Mouse (Mus musculus): ENCODE data around the gene Gnb1. TPM values are rescaled to one million over a fixed set of nuclear protein-coding genes. Genes with fewer than 3 reads are reported as not detected.

Gene Gnb1
- total RNA-seq, 1 experiment from 2014 or later, result 389 TPM

DNA sequence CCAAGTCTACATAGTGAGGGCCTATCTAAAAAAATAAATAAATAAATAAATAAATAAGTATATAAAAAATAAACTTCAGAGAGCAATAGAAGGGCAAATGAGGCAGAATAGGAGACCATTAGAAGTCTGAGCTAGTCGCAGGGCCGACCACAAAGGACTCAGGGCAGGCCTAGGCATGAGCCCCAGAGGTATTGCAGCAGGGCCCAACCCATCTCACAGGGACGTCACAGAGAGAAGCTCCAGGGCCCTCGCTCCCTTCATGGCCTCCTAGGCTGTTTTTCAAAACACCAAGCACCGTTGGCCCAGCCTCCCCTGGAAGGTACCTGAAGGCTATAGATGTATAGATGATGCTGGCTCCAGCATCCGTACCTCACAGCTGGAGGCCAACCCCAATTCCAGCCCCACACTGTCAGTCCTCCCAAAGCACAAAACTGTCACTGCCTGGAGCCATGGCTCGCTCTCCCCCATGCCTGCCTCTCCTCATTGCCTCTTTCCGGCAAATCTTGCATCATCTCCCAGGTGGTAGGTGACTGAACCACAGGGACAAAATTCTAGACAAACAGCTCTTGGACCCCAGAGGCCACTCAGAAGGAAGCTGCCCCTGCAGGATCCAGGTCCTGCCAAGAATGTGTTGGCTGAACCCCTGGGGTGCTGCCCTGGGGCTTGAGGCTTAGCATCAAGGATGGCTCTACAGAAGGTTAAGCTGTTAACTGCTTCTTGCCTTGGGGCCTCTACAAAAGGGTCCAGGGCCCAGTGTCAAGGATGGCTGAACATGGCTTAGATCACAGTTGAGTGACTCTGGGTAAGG lies 8.2 kb upstream of the Gnb1 start:
- DNase-seq, result no peak

DNA sequence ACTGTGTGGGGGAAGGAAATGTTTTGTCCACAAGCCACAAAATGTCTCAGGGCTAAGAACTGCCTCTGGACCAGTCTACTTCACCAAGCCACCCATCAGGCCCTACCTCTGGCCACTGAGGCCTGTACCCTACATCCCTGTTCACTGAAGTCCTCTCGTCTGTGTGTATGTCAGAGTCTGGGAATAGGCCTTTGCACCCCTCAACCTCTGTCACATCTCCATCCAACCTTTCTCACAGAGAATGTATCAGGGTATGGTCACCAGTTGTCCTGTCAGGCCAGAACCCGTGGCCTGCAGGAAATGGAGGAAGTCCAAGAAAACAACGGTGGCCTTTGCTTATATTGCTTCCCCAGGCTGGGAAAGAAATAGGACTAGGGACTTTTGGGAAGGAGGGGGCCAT lies 5.6 kb upstream of the Gnb1 start:
- no peak for DNase-seq

DNA sequence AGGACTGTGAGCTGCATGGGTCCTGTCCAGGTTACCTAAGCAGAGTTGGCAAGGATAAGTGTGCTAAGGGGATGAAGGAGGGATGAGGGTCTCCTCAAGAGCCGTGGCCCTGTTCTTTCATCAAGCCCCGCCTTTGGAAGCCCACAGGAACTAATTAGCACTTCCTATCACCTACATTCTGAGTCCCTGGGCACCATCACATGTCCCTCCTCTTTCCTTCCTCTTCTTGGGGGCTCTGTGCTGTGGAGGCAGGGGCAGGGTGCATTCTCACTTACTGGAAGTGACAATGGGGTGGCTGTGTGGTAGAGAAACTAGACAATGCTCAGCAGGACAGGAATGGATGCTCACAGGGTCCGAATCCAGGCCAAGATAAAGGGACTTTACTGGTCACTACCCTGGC lies 3.4 kb upstream of the Gnb1 start:
- no peak for DNase-seq

DNA sequence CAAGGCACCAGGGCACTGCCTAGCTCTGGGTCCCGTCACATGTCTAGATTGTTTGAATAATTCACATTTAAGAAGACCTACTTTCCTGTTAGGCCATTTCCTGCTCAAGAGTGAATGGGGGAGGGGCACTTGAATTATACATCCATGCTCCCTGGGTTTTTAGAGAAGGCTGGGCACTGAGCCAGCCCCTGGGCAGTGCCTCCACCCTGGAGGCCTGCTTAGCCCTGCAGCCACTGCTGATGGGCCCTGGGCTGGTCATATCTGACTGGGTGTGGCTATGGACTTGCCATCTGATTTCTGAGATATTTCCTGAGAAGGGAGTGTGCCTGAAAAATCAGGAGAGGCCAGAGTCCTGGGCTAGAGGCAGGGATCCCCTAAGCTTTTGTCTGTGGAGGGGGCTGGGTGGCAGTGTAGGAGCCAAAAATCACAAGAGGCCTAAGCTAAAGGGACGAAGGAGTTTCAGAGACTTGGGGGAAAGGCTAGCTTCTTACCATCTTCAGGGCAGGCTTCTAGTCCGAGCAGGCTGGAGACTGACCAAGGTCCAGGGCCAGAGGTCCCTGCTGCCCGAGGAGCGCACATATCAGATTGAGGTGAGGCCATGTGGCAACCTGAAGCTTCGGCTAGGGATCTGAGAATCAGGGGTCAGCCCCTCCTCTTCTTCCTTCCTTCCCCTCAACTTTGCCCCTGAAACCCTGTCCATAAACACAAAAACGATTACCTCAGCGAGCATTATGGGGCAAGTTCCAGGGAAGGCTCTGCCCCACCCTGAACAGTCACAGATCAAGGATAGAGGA lies 2.7 kb upstream of the Gnb1 start:
- DNase-seq, result peak; percentile 87

DNA sequence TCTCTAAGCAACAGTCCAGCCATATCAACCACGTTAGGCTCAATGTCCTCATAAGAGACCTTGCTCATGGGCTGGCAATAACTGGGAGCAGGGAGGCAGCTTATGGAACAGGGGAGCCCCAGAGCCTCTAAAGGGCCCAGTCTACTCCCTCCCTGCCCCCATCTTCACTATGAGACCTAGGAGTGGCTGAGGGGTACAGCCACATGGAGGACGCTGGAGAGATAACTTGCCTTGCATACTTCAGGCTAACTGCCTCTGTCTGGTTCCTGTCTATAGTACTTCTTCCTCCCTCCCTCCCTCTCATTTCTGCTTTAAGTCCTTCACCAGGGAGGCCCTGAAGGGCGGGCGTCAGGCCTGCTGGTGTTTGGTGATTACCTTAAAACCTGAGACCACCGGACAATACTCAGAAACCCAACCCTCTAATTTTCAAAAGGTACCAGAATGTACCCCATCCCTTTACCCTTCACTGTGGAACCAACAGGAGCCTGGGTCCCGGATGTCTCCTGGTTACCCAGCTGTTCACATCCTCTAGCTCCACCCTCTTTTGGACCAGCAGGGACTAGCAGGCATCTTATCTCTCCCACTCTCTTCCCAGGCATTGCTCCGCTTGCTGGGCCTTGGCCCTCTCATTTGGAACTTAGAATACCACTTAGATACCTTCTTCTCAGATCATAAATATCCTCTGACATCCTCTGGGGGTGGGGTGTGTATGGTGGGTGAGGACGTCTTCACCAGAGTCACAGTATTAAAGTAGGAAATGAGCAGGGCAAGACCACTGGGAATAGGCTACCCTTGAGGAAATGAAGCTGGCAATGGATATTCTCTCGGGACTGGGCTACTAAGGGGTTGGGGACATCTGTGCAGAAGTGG lies 1.8 kb upstream of the Gnb1 start:
- no peak for DNase-seq

DNA sequence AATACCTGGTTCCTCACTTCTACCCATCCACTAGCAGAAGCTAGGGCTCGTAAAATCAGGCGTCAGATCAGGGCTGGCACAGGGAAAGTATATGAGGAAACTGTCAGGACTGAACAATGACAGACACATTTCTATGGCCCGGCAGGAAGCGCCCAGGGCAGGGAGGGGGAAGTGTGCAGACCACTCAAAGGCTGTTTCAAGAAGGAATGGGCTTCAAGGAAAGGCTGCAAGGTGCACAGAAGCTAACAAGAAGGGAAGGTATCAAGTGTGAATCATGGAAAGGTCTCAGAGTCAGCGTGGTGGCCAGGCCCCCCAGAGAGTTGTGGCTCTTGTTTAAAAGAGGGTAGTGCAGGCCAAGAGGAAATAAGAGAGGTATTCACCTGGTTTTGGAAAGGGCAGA lies 705 bp upstream of the Gnb1 start:
- DNase-seq, result no peak

GRCm38 (mm10) chr4:155491529-155492130 lies 469 bp downstream of the Gnb1 start:
- DNase-seq, result no peak

DNA sequence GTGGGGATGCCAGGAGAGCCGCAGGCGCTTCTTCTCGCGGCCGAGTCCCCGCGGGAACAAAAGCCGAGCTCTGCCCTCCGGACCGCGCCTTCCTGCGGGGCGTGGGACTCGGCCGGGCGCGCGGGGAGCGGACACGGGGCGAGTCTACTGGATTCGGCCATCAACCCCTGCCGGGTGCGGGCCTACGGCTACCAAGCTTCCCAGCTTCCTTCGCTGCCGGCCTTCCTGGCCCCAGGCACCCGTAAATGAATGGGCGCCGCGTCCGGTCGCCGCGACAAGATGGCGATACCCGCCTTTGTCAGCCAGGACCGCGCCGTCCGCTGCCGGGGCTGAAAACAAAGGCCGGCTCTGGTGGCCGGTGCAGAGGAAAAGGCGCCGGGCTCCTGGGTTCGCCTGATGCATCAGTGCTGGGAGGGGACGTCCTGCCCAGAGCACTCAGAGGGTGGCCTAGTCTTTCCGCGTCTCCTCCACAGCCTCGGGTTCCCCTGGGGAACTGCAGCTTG lies 1.0 kb downstream of the Gnb1 start:
- DNase-seq, result peak; percentile 80

DNA sequence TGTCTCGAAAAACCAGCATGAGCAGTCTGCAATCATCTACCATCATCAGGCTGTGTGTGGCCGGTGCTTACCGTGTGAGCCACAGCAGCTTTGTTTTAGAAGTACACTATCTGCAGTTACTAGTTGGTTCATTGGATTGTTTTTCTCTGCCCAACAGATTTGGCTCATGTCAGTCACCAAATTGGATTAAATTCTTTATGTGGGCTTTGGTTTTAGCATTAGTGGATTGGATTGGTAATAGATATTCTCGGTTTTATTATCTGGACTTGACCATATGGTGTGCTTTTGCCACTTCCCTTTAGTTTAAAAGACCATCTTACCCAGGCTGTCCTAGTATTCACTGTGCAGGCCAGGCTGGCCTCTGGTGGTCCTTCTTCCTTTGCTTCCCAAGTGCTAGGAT lies 3.7 kb downstream of the Gnb1 start:
- no peak for DNase-seq

- no peak for DNase-seq
Observed at GRCm38 (mm10) chr4:155497963-155498362, 6.8 kb downstream of the Gnb1 start.

GRCm38 (mm10) chr4:155501126-155501525 lies 10.0 kb downstream of the Gnb1 start:
- no peak for DNase-seq

DNA sequence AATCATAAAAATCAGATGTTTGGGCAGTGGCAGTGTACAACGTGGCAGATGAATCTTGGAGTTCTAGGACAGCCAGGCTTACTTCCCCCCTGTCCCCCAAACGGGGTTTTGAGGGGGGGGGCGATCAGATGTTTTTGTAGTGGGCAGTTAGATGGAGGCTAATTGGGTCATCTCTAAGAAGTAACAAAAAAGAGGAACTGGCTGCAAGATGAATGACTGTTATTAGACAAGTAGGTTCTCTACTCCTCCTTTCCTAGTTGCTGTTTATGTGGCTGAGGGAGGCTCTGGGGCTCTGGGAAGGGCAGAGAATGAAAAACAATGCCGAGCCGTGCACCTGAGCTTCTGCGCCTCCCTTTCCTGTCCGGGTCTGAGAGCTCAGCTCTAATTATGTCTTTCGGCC lies 13.9 kb downstream of the Gnb1 start:
- no peak for DNase-seq

DNA sequence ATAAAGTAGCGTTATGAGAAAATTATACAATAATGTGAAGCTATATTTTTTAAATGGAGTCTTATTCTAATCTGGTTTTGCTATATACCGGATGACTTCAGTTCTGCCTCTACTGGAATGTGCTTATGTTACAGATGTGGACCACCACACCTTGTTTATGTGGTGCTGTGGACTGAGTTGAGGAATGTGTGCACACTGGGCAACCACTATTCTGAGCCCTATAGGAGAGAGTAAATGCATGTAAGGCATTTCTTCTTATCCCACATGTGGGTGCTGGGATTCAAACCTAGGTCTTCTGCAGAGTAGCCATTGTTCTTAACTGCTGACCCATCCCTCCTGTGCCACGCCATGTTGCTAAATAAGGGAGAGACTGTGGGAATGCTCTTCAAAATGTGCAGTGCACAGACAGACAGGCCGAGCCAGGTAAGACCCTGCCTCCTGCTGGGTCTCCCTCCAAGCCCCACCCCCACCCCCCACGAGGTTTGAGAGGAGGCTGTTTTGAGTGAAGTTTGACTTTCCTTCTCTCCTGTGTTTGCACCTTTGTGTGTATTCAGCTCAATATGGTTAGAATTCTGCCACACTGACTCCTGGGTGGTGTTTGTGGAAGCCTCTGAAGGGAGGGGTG lies 14.6 kb downstream of the Gnb1 start:
- no peak for DNase-seq

- no peak for DNase-seq
Observed at GRCm38 (mm10) chr4:155508614-155509013, 17.5 kb downstream of the Gnb1 start.

DNA sequence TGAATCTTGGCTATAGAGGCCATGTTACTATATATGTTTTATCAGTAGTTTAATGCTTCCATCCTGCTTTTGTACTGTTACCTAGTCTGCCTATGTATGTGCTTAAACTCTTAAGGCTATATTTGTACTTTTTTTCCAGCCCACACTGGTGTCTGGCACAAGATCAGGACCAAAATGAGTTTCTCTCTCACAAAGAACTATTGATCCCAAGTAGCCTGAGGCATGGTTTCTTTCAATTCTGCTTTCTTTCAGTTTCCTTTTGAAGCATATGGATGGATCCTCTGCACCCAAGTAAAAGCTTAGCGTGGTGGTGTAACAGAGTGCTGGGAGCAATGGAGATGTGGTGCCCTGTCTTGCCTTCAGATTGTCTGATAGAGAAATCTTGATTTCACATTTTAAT lies 19.8 kb downstream of the Gnb1 start:
- DNase-seq, result no peak

DNA sequence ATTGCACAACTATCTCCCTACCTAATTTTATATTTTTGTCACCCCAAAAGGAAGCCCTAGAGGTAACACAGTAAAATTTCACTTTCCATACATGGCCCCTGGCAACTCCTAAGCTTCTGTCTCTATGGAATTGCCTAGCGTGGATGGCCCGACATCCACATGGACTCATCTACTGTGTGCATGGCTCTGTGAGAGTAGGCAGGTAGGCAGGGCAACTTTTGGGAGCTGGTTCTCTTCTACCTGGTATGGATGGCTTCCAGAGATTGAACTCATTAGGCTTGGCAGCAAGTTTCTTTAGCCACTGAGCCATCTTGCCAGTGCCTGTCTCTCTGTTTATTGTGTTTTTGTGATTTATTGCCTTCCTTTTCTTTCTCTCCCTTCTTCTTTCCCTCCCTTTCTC lies 23.6 kb downstream of the Gnb1 start:
- no peak for DNase-seq

- DNase-seq, result no peak
Observed at GRCm38 (mm10) chr4:155517948-155518517, 26.9 kb downstream of the Gnb1 start.

GRCm38 (mm10) chr4:155522327-155522726 lies 31.2 kb downstream of the Gnb1 start:
- no peak for DNase-seq

DNA sequence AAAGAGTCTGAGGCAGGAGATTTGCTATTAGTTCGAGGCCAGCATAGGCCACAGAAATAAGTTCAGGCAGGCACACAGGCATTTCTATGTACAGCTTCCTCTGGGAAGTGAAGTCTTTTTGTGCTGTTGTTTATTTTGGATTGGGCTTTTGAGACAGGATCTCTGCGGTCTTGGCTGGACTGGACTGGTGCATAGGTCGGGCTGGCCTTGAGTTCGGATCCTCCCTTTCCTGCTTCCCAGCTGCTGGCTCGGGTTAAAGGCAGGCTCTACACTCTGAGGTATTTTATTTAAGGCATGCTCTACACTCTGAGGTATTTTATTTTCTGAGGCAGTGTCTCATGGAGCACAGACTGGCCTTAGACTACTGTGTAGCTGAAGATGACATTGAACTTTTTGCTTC lies 34.6 kb downstream of the Gnb1 start:
- DNase-seq, result peak; percentile 51

DNA sequence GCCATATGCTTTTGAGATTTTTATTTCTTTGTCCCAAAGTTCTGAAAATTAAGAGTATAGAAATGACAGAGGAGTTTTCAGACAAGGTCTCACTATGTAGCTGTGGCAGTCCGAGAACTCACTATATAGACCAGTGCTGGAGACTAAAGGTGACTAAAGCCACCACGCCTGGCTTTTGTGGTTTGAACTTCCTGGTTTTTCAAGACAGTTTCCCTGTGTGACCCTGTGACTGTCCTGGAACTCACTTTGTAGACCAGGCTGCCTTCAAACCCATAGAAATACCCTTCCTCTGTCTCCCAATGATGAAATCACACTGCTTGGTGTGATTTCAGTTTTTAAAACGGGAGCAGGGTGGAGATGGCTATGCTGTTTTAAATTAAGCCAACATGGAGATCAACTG lies 38.1 kb downstream of the Gnb1 start:
- DNase-seq, result no peak

GRCm38 (mm10) chr4:155549993-155550392 lies 58.8 kb downstream of the Gnb1 start:
- peak; percentile 39 for DNase-seq
